Mouse (Mus musculus) large intestine, adult 2 months (tissue): ENCODE results near the gene Slc8a1. TPM values are rescaled to one million over a fixed set of nuclear protein-coding genes. Genes with fewer than 3 reads are reported as not detected.

Source experiments
- DNase-seq: peaks from one replicate; pipeline ENCODE4 v3.0.0-alpha.2; 2012; ENCODE audit warnings: low read depth, low spot score
- WGBS: fragments of 180-500 bp; shearing (Covaris S2); methylation state at CpG from one replicate; pipeline ENCODE4 v1.1.7; 2018; 5-methylcytosine and 5-hydroxymethylcytosine counted together
- polyA plus RNA-seq: library from polyadenylated mRNA; depleted of rRNA; stranded (reverse); fragments of >200 nt; gene quantifications from 2 replicates; pipeline ENCODE4 v1.2.3, GENCODE M21; 2012

Gene Slc8a1
- polyA plus RNA-seq, 1 experiment = 2.0 TPM

GRCm38 (mm10) chr17:81385476-81385875 lies 352.7 kb downstream of the Slc8a1 start:
- WGBS = 90% methylated on average over 5 of the region's 5 CpGs
- DNase-seq = no peak

- DNase-seq = no peak
- WGBS = 72% methylated on average over 4 of the region's 4 CpGs
Observed at GRCm38 (mm10) chr17:81383461-81383860, 354.7 kb downstream of the Slc8a1 start.

GRCm38 (mm10) chr17:81378436-81378835 lies 359.7 kb downstream of the Slc8a1 start:
- DNase-seq = no peak
- 69% methylated on average over 7 of the region's 7 CpGs for whole genome bisulfite sequencing

- no peak for DNase-seq
- WGBS = 54% methylated on average over 5 of the region's 5 CpGs
Observed at GRCm38 (mm10) chr17:81377757-81378299, 360.3 kb downstream of the Slc8a1 start.

GRCm38 (mm10) chr17:81377195-81377594 lies 361.0 kb downstream of the Slc8a1 start:
- 58% methylated on average over 1 of the region's 1 CpGs for WGBS
- DNase-seq = no peak

- WGBS = 80% methylated on average over 6 of the region's 6 CpGs
- DNase-seq = no peak
Observed at GRCm38 (mm10) chr17:81375901-81376300, 362.3 kb downstream of the Slc8a1 start.

- DNase-seq = no peak
- WGBS = 47% methylated on average over 2 of the region's 2 CpGs
Observed at GRCm38 (mm10) chr17:81369036-81369435, 369.1 kb downstream of the Slc8a1 start.

GRCm38 (mm10) chr17:81368503-81368902 lies 369.7 kb downstream of the Slc8a1 start:
- 33% methylated on average over 2 of the region's 2 CpGs for WGBS
- no peak for DNase-seq

- DNase-seq = no peak
- WGBS = 92% methylated on average over 2 of the region's 2 CpGs
Observed at GRCm38 (mm10) chr17:81363368-81363767, 374.8 kb downstream of the Slc8a1 start.

- WGBS = 71% methylated on average over 2 of the region's 2 CpGs
- DNase-seq = no peak
Observed at GRCm38 (mm10) chr17:81360571-81360970, 377.6 kb downstream of the Slc8a1 start.

GRCm38 (mm10) chr17:81360032-81360431 lies 378.1 kb downstream of the Slc8a1 start:
- no peak for DNase-seq
- WGBS = 64% methylated on average over 4 of the region's 4 CpGs

GRCm38 (mm10) chr17:81336024-81336754 lies 402.0 kb downstream of the Slc8a1 start:
- no peak for DNase-seq
- 61% methylated on average over 7 of the region's 7 CpGs for WGBS

GRCm38 (mm10) chr17:81335526-81335925 lies 402.7 kb downstream of the Slc8a1 start:
- no peak for DNase-seq
- WGBS = 42% methylated on average over 1 of the region's 1 CpGs
